Comparison of ENCODE assay signal across 9 mouse cellular contexts in genomic region chr9:100097028-100097427, GRCm38 (mm10).
A peak's percentile ranks its signal among the peaks of the same experiment; 100 is the strongest.
DNase-seq lines count a peak whose midpoint lies in the region; ATAC-seq and TF ChIP-seq lines count a peak whose summit lies in the region.
"Had no signal": no experiment of that assay in that cellular context is flagged by ENCODE, and none has a peak within 500 bp of the region (broad histone marks: within the 10 kb centered on the region; RNA-seq: fewer than 3 reads in every experiment).

No protein-coding gene starts in this region.

- TF ChIP-seq POLR2A in brain, embryonic 14.5 days (IDR thresholded peaks at IDR 0.05; ENCODE audit: borderline replicate concordance, extremely low read depth, insufficient read depth, insufficient read length, poor library complexity, severe bottlenecking): no peak

- ATAC-seq in hindbrain, embryonic 13.5 days (ENCODE audit: low FRiP score): peak; percentile 66; the same call in 1 of the 2 replicates
- no peak for ATAC-seq in hindbrain, embryonic 12.5 days (ENCODE audit: low FRiP score)
- peak; percentile 84 for ATAC-seq in forebrain, embryonic 15.5 days (replicated peaks)
- ATAC-seq in neural tube, embryonic 13.5 days (ENCODE audit: low read depth): peak; percentile 83; the same call in 1 of the 2 replicates
- ATAC-seq in stomach, postnatal 0 days (ENCODE audit: low FRiP score, low TSS enrichment): no peak

- peak; percentile 91 for DNase-seq in brain, embryonic 14.5 days (ENCODE audit: low read depth)
- DNase-seq in stomach, postnatal 0 days (ENCODE audit: low spot score): no peak
- DNase-seq in frontal cortex, postnatal 14 days (ENCODE audit: low spot score in 2 of 2): no peak
- no peak for DNase-seq in adrenal gland, postnatal 25 days

- H3K27ac ChIP-seq in hindbrain, embryonic 13.5 days: no peak overlapping the region
- no peak overlapping the region for H3K27ac ChIP-seq in hindbrain, embryonic 12.5 days
- no peak overlapping the region for H3K27ac ChIP-seq in forebrain, embryonic 15.5 days (replicated peaks)
- H3K27ac ChIP-seq in neural tube, embryonic 13.5 days (replicated peaks): no peak overlapping the region
- no peak overlapping the region for H3K27ac ChIP-seq in stomach, postnatal 0 days (replicated peaks)
- H3K27ac ChIP-seq: kidney, embryonic 15.5 days had no signal

- no peak overlapping the region for H3K4me3 ChIP-seq in hindbrain, embryonic 13.5 days
- H3K4me3 ChIP-seq in hindbrain, embryonic 12.5 days: no peak overlapping the region
- no peak overlapping the region for H3K4me3 ChIP-seq in forebrain, embryonic 15.5 days
- H3K4me3 ChIP-seq in neural tube, embryonic 13.5 days: no peak overlapping the region
- no peak overlapping the region for H3K4me3 ChIP-seq in stomach, postnatal 0 days (ENCODE audit: low read depth, low read length)
- H3K4me3 ChIP-seq: kidney, embryonic 15.5 days had no signal

- H3K36me3 ChIP-seq in hindbrain, embryonic 13.5 days: no peaks in the 10 kb centered on the region
- no peaks in the 10 kb centered on the region for H3K36me3 ChIP-seq in hindbrain, embryonic 12.5 days
- no peaks in the 10 kb centered on the region for H3K36me3 ChIP-seq in forebrain, embryonic 15.5 days
- no peaks in the 10 kb centered on the region for H3K36me3 ChIP-seq in neural tube, embryonic 13.5 days
- H3K36me3 ChIP-seq in stomach, postnatal 0 days (ENCODE audit: control insufficient read depth, insufficient read depth, low read length): no peaks in the 10 kb centered on the region
- H3K36me3 ChIP-seq: kidney, embryonic 15.5 days had no signal

- no peaks in the 10 kb centered on the region for H3K9me3 ChIP-seq in hindbrain, embryonic 13.5 days
- no peaks in the 10 kb centered on the region for H3K9me3 ChIP-seq in hindbrain, embryonic 12.5 days (replicated peaks)
- no peaks in the 10 kb centered on the region for H3K9me3 ChIP-seq in forebrain, embryonic 15.5 days
- H3K9me3 ChIP-seq in neural tube, embryonic 13.5 days: no peaks in the 10 kb centered on the region
- H3K9me3 ChIP-seq in stomach, postnatal 0 days (ENCODE audit: control insufficient read depth, low read length): no peaks in the 10 kb centered on the region
- H3K9me3 ChIP-seq: kidney, embryonic 15.5 days had no signal

- H3K9ac ChIP-seq in hindbrain, embryonic 13.5 days: no peak overlapping the region
- no peak overlapping the region for H3K9ac ChIP-seq in hindbrain, embryonic 12.5 days
- H3K9ac ChIP-seq in forebrain, embryonic 15.5 days (replicated peaks): no peak overlapping the region
- H3K9ac ChIP-seq in neural tube, embryonic 13.5 days: no peak overlapping the region
- H3K9ac ChIP-seq in stomach, postnatal 0 days (ENCODE audit: low read length): no peak overlapping the region
- H3K9ac ChIP-seq: kidney, embryonic 15.5 days had no signal

- no peak for TF ChIP-seq CTCF in brain, embryonic 14.5 days (IDR thresholded peaks at IDR 0.05; ENCODE audit: borderline replicate concordance, extremely low read depth, insufficient read depth, insufficient read length)
- no peak for TF ChIP-seq CTCF in stomach, postnatal 0 days (IDR thresholded peaks at IDR 0.05; ENCODE audit: low read depth)

- peaks cover 8% of the 10 kb centered on the region; the same call in 1 of the 2 replicates for H3K27me3 ChIP-seq in hindbrain, embryonic 13.5 days
- no peaks in the 10 kb centered on the region for H3K27me3 ChIP-seq in hindbrain, embryonic 12.5 days
- H3K27me3 ChIP-seq in forebrain, embryonic 15.5 days: peaks cover 23% of the 10 kb centered on the region
- H3K27me3 ChIP-seq in neural tube, embryonic 13.5 days: peaks cover 61% of the 10 kb centered on the region
- no peaks in the 10 kb centered on the region for H3K27me3 ChIP-seq in stomach, postnatal 0 days (ENCODE audit: control insufficient read depth, insufficient read depth, low read length)
- H3K27me3 ChIP-seq: kidney, embryonic 15.5 days had no signal

- 35% methylated on average over 2 of the region's 2 CpGs for WGBS in hindbrain, embryonic 13.5 days
- 41% methylated on average over 2 of the region's 2 CpGs for WGBS in hindbrain, embryonic 12.5 days
- WGBS in forebrain, embryonic 15.5 days: 6% methylated on average over 2 of the region's 2 CpGs
- 11% methylated on average over 2 of the region's 2 CpGs for WGBS in neural tube, embryonic 13.5 days
- WGBS in stomach, postnatal 0 days: 67% methylated on average over 2 of the region's 2 CpGs

- H3K4me2 ChIP-seq in hindbrain, embryonic 13.5 days: no peak overlapping the region
- no peak overlapping the region for H3K4me2 ChIP-seq in hindbrain, embryonic 12.5 days (replicated peaks)
- H3K4me2 ChIP-seq in forebrain, embryonic 15.5 days (replicated peaks): no peak overlapping the region
- H3K4me2 ChIP-seq in neural tube, embryonic 13.5 days: no peak overlapping the region
- no peak overlapping the region for H3K4me2 ChIP-seq in stomach, postnatal 0 days (replicated peaks; ENCODE audit: low read depth)
- H3K4me2 ChIP-seq: kidney, embryonic 15.5 days had no signal

- no peak for TF ChIP-seq EP300 in stomach, postnatal 0 days (optimal IDR thresholded peaks at IDR 0.05)

- H3K4me1 ChIP-seq in hindbrain, embryonic 13.5 days (replicated peaks): 0 out of 2 replicates have a peak, but pooled peaks cover 5% of the 10 kb centered on the region
- peaks cover 5% of the 10 kb centered on the region; the same call in 1 of the 2 replicates for H3K4me1 ChIP-seq in hindbrain, embryonic 12.5 days
- no peaks in the 10 kb centered on the region for H3K4me1 ChIP-seq in forebrain, embryonic 15.5 days
- 0 out of 2 replicates have a peak, but pooled peaks cover 4% of the 10 kb centered on the region for H3K4me1 ChIP-seq in neural tube, embryonic 13.5 days (replicated peaks)
- no peaks in the 10 kb centered on the region for H3K4me1 ChIP-seq in stomach, postnatal 0 days (replicated peaks; ENCODE audit: control insufficient read depth, insufficient read depth)
- H3K4me1 ChIP-seq: kidney, embryonic 15.5 days had no signal

Comparison
In these comparisons a context has a peak if more than half of its experiments do, and no peak if none do; other contexts are left out.
1. ATAC-seq: peak in hindbrain, embryonic 13.5 days (single experiment), forebrain, embryonic 15.5 days (single experiment) and neural tube, embryonic 13.5 days (single experiment); none in hindbrain, embryonic 12.5 days (single experiment) and stomach, postnatal 0 days (single experiment).